Mouse (Mus musculus) liver, embryonic 14.5 days (tissue): ENCODE data around the gene Dnali1.

Experiments
- CTCF ChIP-seq: IDR thresholded peaks from 2 replicates; pipeline ENCODE4 v1.5.1; 2016; ENCODE audit warnings: antibody characterized with exemption, low read depth, control low read depth
- EP300 ChIP-seq: IDR thresholded peaks from 2 replicates; pipeline ENCODE4 v1.6.1; 2016; ENCODE audit warnings: antibody characterized with exemption, low read depth

- TF ChIP-seq CTCF (peak; percentile 34), EP300 (no peak)
These were observed 44.5 kb downstream of the Dnali1 start for GRCm38 (mm10) chr4:125020780-125021538.
